In genomic region chr10:33904530-33905481, GRCm38 (mm10) we compare ENCODE assay signal across 9 mouse cellular contexts. TPM values are rescaled to one million over a fixed set of nuclear protein-coding genes. Genes with fewer than 3 reads are reported as not detected.
DNase-seq lines count a peak whose midpoint lies in the region; ATAC-seq and TF ChIP-seq lines count a peak whose summit lies in the region.
"Had no signal": no experiment of that assay in that cellular context is flagged by ENCODE, and none has a peak within 500 bp of the region (broad histone marks: within the 10 kb centered on the region; RNA-seq: fewer than 3 reads in every experiment).

Rsph4a (plus strand) TSS chr10:33905111.

- peak within 1 kb of the TSS; percentile 29 for H3K4me3 ChIP-seq in cerebellum, adult 2 months (replicated peaks; ENCODE audit: insufficient read depth, low read depth, low read length)
- peak within 1 kb of the TSS; percentile 41 for H3K4me3 ChIP-seq in brown adipose tissue, adult 24 weeks (ENCODE audit: insufficient read depth, low read depth, low read length)
- peak within 1 kb of the TSS; percentile 28 for H3K4me3 ChIP-seq in heart, adult 2 months
- H3K4me3 ChIP-seq in midbrain, embryonic 16.5 days (ENCODE audit: low read depth, low read length): peak within 1 kb of the TSS; percentile 47
- H3K4me3 ChIP-seq in testis, adult 2 months (ENCODE audit: control insufficient read depth, low read depth, low read length): peak within 1 kb of the TSS; percentile 24

- no peaks in the 10 kb centered on the region for H3K4me1 ChIP-seq in cerebellum, adult 2 months (ENCODE audit: control insufficient read depth, insufficient read depth, low read length)
- H3K4me1 ChIP-seq in brown adipose tissue, adult 24 weeks (ENCODE audit: control insufficient read depth, insufficient read depth, insufficient read length, low read length): peaks cover 4% of the 10 kb centered on the region; the same call in 1 of the 2 replicates
- no peaks in the 10 kb centered on the region for H3K4me1 ChIP-seq in heart, adult 2 months (ENCODE audit: control insufficient read depth, insufficient read depth, low read length)
- no peaks in the 10 kb centered on the region for H3K4me1 ChIP-seq in midbrain, embryonic 16.5 days (ENCODE audit: control insufficient read depth, insufficient read depth, low read length)
- H3K4me1 ChIP-seq in testis, adult 2 months (ENCODE audit: control insufficient read depth, insufficient read depth, low read length): peaks cover 8% of the 10 kb centered on the region

- TF ChIP-seq EP300 in heart, adult 2 months (IDR thresholded peaks at IDR 0.05; ENCODE audit: insufficient read depth, low read depth, low read length): no peak

- DNase-seq in cerebellum, adult 2 months: peak in 1 of 2 experiments; percentile 5
- no peak for DNase-seq in cerebellum, adult 8-10 months
- DNase-seq in heart, adult 2 months: peak in 1 of 2 experiments; percentile 4
- DNase-seq in kidney, adult 8-10 months: peak; percentile 51 to 53
- DNase-seq in left cerebral cortex, postnatal 4 days: peak; percentile 59

- no peaks in the 10 kb centered on the region for H3K36me3 ChIP-seq in heart, adult 2 months (ENCODE audit: control insufficient read depth, insufficient read depth, low read length)
- H3K36me3 ChIP-seq in midbrain, embryonic 16.5 days (ENCODE audit: control insufficient read depth, insufficient read depth, low read length): no peaks in the 10 kb centered on the region
- no peaks in the 10 kb centered on the region for H3K36me3 ChIP-seq in testis, adult 2 months (ENCODE audit: control insufficient read depth, insufficient read depth, low read length)

- ATAC-seq in midbrain, embryonic 16.5 days: peak; percentile 100

- no peak within 1 kb of the TSS for H3K27ac ChIP-seq in cerebellum, adult 2 months (ENCODE audit: insufficient read depth, low read length)
- H3K27ac ChIP-seq in brown adipose tissue, adult 24 weeks (replicated peaks; ENCODE audit: low read depth, low read length): no peak within 1 kb of the TSS
- H3K27ac ChIP-seq in heart, adult 2 months: no peak within 1 kb of the TSS
- no peak within 1 kb of the TSS for H3K27ac ChIP-seq in midbrain, embryonic 16.5 days (ENCODE audit: low read length)
- H3K27ac ChIP-seq in testis, adult 2 months (ENCODE audit: control insufficient read depth, insufficient read depth, low read depth, low read length): no peak within 1 kb of the TSS

- no peaks in the 10 kb centered on the region for H3K9me3 ChIP-seq in midbrain, embryonic 16.5 days (replicated peaks; ENCODE audit: control insufficient read depth, low read length, poor library complexity, severe bottlenecking)

- intact Hi-C loops in heart, adult 2 months (cut with DNase I): no loop called here
- intact Hi-C loops in left cerebral cortex, postnatal 4 days (cut with DNase I): no loop called here

- no peak for TF ChIP-seq CTCF in cerebellum, adult 2 months (IDR thresholded peaks at IDR 0.05; ENCODE audit: borderline replicate concordance, insufficient read depth, low read depth, low read length)
- no peak for TF ChIP-seq CTCF in heart, adult 2 months (IDR thresholded peaks at IDR 0.05)
- no peak for TF ChIP-seq CTCF in testis, adult 2 months (IDR thresholded peaks at IDR 0.05; ENCODE audit: control insufficient read depth, insufficient read depth, insufficient replicate concordance, low read depth, low read length)

- no peak for TF ChIP-seq POLR2A in cerebellum, adult 2 months (IDR thresholded peaks at IDR 0.05; ENCODE audit: borderline replicate concordance, insufficient read depth, low read length)
- TF ChIP-seq POLR2A in heart, adult 2 months (IDR thresholded peaks at IDR 0.05; ENCODE audit: insufficient read depth, low read depth, low read length): no peak
- no peak for TF ChIP-seq POLR2A in testis, adult 2 months (IDR thresholded peaks at IDR 0.05; ENCODE audit: control insufficient read depth, low read depth, low read length)

- no peaks in the 10 kb centered on the region for H3K27me3 ChIP-seq in cerebellum, adult 2 months (ENCODE audit: control insufficient read depth, insufficient read depth, low read length)
- no peaks in the 10 kb centered on the region for H3K27me3 ChIP-seq in heart, adult 2 months (ENCODE audit: control insufficient read depth, insufficient read depth, low read length)
- H3K27me3 ChIP-seq in midbrain, embryonic 16.5 days (ENCODE audit: control insufficient read depth, insufficient read depth, low read depth, low read length): no peaks in the 10 kb centered on the region
- H3K27me3 ChIP-seq in testis, adult 2 months (ENCODE audit: control insufficient read depth, insufficient read depth, low read length): no peaks in the 10 kb centered on the region

- H3K9ac ChIP-seq in heart, adult 2 months (ENCODE audit: low read depth, low read length): no peak within 1 kb of the TSS
- H3K9ac ChIP-seq in midbrain, embryonic 16.5 days (ENCODE audit: low read depth, low read length): peak within 1 kb of the TSS; percentile 28; the same call in 1 of the 2 replicates

- 7% methylated on average over 17 of the region's 17 CpGs for WGBS in cerebellum, adult 2 months
- 8% methylated on average over 17 of the region's 17 CpGs for WGBS in heart, adult 2 months
- WGBS in midbrain, embryonic 16.5 days: 8% methylated on average over 17 of the region's 17 CpGs

- H3K4me2 ChIP-seq in midbrain, embryonic 16.5 days (ENCODE audit: low read length): peak within 1 kb of the TSS; percentile 67

- H3K79me2 ChIP-seq in heart, adult 2 months (replicated peaks; ENCODE audit: control insufficient read depth, insufficient read depth, low read length): no peaks in the 10 kb centered on the region

RNA-seq across cellular contexts. Expression of gene Rsph4a, which starts in this region (rescaled TPM):
- 0.46 and 0.97 TPM in 2 replicates for polyA plus RNA-seq in cerebellum, adult 2 months (2012; rRNA removed)
- polyA plus RNA-seq in brown adipose tissue, adult 24 weeks (2012; ENCODE audit: insufficient read depth, insufficient read length, missing spikeins): not detected in 2 replicates
- not detected for total RNA-seq in heart, adult 2 months (2021)
- polyA plus RNA-seq in heart, adult 2 months (2012; rRNA removed): 0.25 TPM in 1 of 2 replicates, not detected in the other
- total RNA-seq in left cerebral cortex, postnatal 4 days (2021): 1 to 10 TPM; 2.0 to 2.8 TPM
- polyA plus RNA-seq in midbrain, embryonic 16.5 days (2015; fragmentation: Nextera tagmentation; extraction: Ambion mirVana): 1.4 and 2.1 TPM in 2 replicates
- 0.07 and 0.11 TPM in 2 replicates for polyA plus RNA-seq in testis, adult 2 months (2012; rRNA removed)
- total RNA-seq: neutrophil, adult 5-6 weeks had no signal
